22 mouse cellular contexts compared by ENCODE assay signal in the genomic region with DNA sequence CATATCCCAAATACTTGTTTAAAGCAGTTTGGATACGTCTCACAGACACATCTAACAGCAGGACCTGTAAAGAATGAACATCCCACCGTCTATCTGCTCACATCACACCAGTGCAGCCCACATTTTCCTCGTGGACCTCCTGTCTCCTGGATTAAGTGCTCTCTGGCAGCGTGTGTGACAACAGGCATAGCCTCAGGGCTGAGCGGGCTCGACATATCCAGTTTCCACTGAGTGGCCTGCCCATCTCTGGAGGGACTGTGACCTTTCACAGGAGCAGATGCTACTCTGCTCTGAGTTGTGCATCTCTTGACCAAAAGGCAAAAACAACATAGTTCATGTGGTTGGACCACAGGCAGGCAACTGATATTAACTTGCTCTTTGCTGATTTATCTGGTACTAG. TPM values are rescaled to one million over a fixed set of nuclear protein-coding genes. Genes with fewer than 3 reads are reported as not detected.
DNase-seq lines count a peak whose midpoint lies in the region; ATAC-seq lines count a peak whose summit lies in the region.
"Had no signal": no experiment of that assay in that cellular context is flagged by ENCODE, and none has a peak within 500 bp of the region (broad histone marks: within the 10 kb centered on the region; RNA-seq: fewer than 3 reads in every experiment).

No protein-coding gene starts in this region.

- 83% methylated on average over 6 of the region's 6 CpGs for WGBS in hindbrain, embryonic 11.5 days
- 66% methylated on average over 6 of the region's 6 CpGs for WGBS in hindbrain, embryonic 14.5 days

- H3K9ac ChIP-seq in hindbrain, embryonic 11.5 days (ENCODE audit: low read depth, low read length): no peak overlapping the region
- no peak overlapping the region for H3K9ac ChIP-seq in hindbrain, embryonic 14.5 days
- H3K9ac ChIP-seq: embryonic facial prominence, embryonic 15.5 days; liver, embryonic 15.5 days; lung, embryonic 15.5 days; neural tube, embryonic 12.5 days had no signal

- peak; percentile 12 for DNase-seq in hindbrain, embryonic 11.5 days (ENCODE audit: low spot score)
- no peak for DNase-seq in hindbrain, embryonic 14.5 days (ENCODE audit: low spot score)
- peak; percentile 14 for DNase-seq in embryo, embryonic 10.5 days (ENCODE audit: low spot score)
- peak; percentile 25 for DNase-seq in embryo, embryonic 11 days
- DNase-seq in mesoderm, embryonic 11.5 days (ENCODE audit: low read depth, low spot score): peak; percentile 23
- no peak for DNase-seq in cerebellum, postnatal 36 days
- no peak for DNase-seq in adipocyte (ENCODE audit: low spot score)
- DNase-seq: adrenal gland, adult 8-10 months; cerebellum, adult 8-10 months; heart, adult 11 months; kidney, adult 18-20 months; kidney, postnatal 10 days; liver; lung, postnatal 4 days had no signal

- ATAC-seq in hindbrain, embryonic 11.5 days (ENCODE audit: low FRiP score): no peak
- no peak for ATAC-seq in hindbrain, embryonic 14.5 days (ENCODE audit: low FRiP score)
- ATAC-seq: forebrain, embryonic 16.5 days had no signal

- H3K4me1 ChIP-seq in hindbrain, embryonic 11.5 days (replicated peaks; ENCODE audit: control insufficient read depth, insufficient read depth, low read length): no peaks in the 10 kb centered on the region
- H3K4me1 ChIP-seq in hindbrain, embryonic 14.5 days (replicated peaks; ENCODE audit: control insufficient read depth, insufficient read depth, low read length): no peaks in the 10 kb centered on the region
- H3K4me1 ChIP-seq: embryonic facial prominence, embryonic 15.5 days; limb, embryonic 10.5 days; liver, embryonic 15.5 days; lung, embryonic 15.5 days; neural tube, embryonic 12.5 days had no signal

- no peak overlapping the region for H3K4me3 ChIP-seq in hindbrain, embryonic 11.5 days (ENCODE audit: low read depth, low read length)
- no peak overlapping the region for H3K4me3 ChIP-seq in hindbrain, embryonic 14.5 days (replicated peaks; ENCODE audit: low read length)
- H3K4me3 ChIP-seq: embryonic facial prominence, embryonic 15.5 days; limb, embryonic 10.5 days; liver, embryonic 15.5 days; lung, embryonic 15.5 days; neural tube, embryonic 12.5 days had no signal

- H3K27me3 ChIP-seq in hindbrain, embryonic 11.5 days (ENCODE audit: control insufficient read depth, insufficient read depth, low read length): no peaks in the 10 kb centered on the region
- H3K27me3 ChIP-seq in hindbrain, embryonic 14.5 days (ENCODE audit: control insufficient read depth, insufficient read depth, low read length): no peaks in the 10 kb centered on the region
- H3K27me3 ChIP-seq: embryonic facial prominence, embryonic 15.5 days; liver, embryonic 15.5 days; lung, embryonic 15.5 days; neural tube, embryonic 12.5 days had no signal

- H3K4me2 ChIP-seq in hindbrain, embryonic 11.5 days (replicated peaks; ENCODE audit: low read depth, low read length): no peak overlapping the region
- H3K4me2 ChIP-seq in hindbrain, embryonic 14.5 days (replicated peaks): no peak overlapping the region
- H3K4me2 ChIP-seq: embryonic facial prominence, embryonic 15.5 days; heart, embryonic 11.5 days; liver, embryonic 15.5 days; lung, embryonic 15.5 days; midbrain, embryonic 11.5 days; neural tube, embryonic 12.5 days had no signal

- no peaks in the 10 kb centered on the region for H3K36me3 ChIP-seq in hindbrain, embryonic 11.5 days (ENCODE audit: control insufficient read depth, insufficient read depth, low read length)
- H3K36me3 ChIP-seq in hindbrain, embryonic 14.5 days (replicated peaks; ENCODE audit: control insufficient read depth, insufficient read depth): peaks cover 14% of the 10 kb centered on the region; the same call in 1 of the 2 replicates

- no peak overlapping the region for H3K27ac ChIP-seq in hindbrain, embryonic 11.5 days (ENCODE audit: low read depth, low read length)
- H3K27ac ChIP-seq in hindbrain, embryonic 14.5 days: no peak overlapping the region
- H3K27ac ChIP-seq: embryonic facial prominence, embryonic 15.5 days; limb, embryonic 10.5 days; liver, embryonic 15.5 days; lung, embryonic 15.5 days; neural tube, embryonic 12.5 days had no signal

- no peaks in the 10 kb centered on the region for H3K9me3 ChIP-seq in hindbrain, embryonic 11.5 days (ENCODE audit: control insufficient read depth, low read length)
- H3K9me3 ChIP-seq in hindbrain, embryonic 14.5 days (ENCODE audit: control insufficient read depth, low read length): no peaks in the 10 kb centered on the region
- H3K9me3 ChIP-seq: embryonic facial prominence, embryonic 15.5 days; limb, embryonic 10.5 days; liver, embryonic 15.5 days; lung, embryonic 15.5 days; neural tube, embryonic 12.5 days had no signal

RNA-seq across cellular contexts. Expression of a gene that starts 23.2 kb away (rescaled TPM):
- polyA plus RNA-seq in hindbrain, embryonic 11.5 days (2014; fragmentation: Nextera tagmentation; extraction: Ambion mirVana): 57.5 and 60.5 TPM in 2 replicates
- polyA plus RNA-seq in hindbrain, embryonic 14.5 days (2014; fragmentation: Nextera tagmentation; extraction: Ambion mirVana): 14.9 and 16.1 TPM in 2 replicates

Comparison
In these comparisons a context has a peak if more than half of its experiments do, and no peak if none do; other contexts are left out.
1. DNase-seq: peak in hindbrain, embryonic 11.5 days (single experiment), embryo, embryonic 10.5 days (single experiment), embryo, embryonic 11 days (single experiment) and mesoderm, embryonic 11.5 days (single experiment); none in hindbrain, embryonic 14.5 days (single experiment), cerebellum, postnatal 36 days (0 of 2) and adipocyte (single experiment).